Mouse (Mus musculus): ENCODE measurements at regions not wholly inside any gene's neighbourhood (a gene's known extent, or its start where the extent isn't known, plus 50 kb on each side); places are given as distances from the start of the nearest gene placed in this dataset.
A peak's percentile ranks its signal among the peaks of the same experiment; 100 is the strongest.
"Not testable (repeated sequence)": the region's sequence is repeated elsewhere in the genome, so short reads cannot be mapped to it uniquely, and the experiment has no call there.

- H3K36me3 ChIP-seq, result no peaks in the 10 kb centered on the region
- H3K27ac ChIP-seq, result no peak overlapping the region
- 50% methylated on average over 5 of the region's 5 CpGs for WGBS
- H3K4me2 ChIP-seq, result no peak overlapping the region
- no peaks in the 10 kb centered on the region for H3K9me3 ChIP-seq
- ATAC-seq (ENCODE audit: insufficient number of reproducible peaks, insufficient read depth, low FRiP score, low TSS enrichment, low read depth), result no peak
- no peaks in the 10 kb centered on the region for H3K4me1 ChIP-seq
- H3K9ac ChIP-seq, result no peak overlapping the region
- no peaks in the 10 kb centered on the region for H3K27me3 ChIP-seq
- no peak overlapping the region for H3K4me3 ChIP-seq
Measured at GRCm38 (mm10) chr15:93125261-93125660, 149.7 kb downstream of the Gxylt1 start.

DNA sequence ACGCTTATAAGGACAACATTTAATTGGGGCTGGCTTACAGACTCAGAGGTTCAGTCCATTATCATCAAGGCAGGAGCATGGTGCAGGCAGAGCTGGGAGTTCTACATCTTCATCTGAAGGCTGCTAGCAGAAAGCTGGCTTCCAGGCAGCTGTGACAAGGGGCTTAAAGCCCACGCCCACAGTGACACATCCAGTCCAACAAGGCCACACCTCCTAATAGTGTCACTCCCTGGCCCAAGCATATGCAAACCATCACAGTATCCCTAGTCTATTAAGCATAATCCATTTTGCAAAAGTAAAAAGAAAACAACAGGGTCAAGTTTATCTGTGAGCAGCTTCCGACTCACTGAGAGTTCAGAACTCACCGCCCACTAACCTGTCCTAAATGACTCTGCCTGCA, 153.8 kb downstream of the Gxylt1 start:
- ATAC-seq (ENCODE audit: insufficient number of reproducible peaks, insufficient read depth, low FRiP score, low TSS enrichment, low read depth), result no peak
- Histone ChIP-seq H3K27ac (no peak overlapping the region), H3K27me3 (no peaks in the 10 kb centered on the region), H3K4me3 (no peak overlapping the region), H3K36me3 (no peaks in the 10 kb centered on the region), H3K9ac (no peak overlapping the region), H3K4me2 (no peak overlapping the region), H3K9me3 (no peaks in the 10 kb centered on the region), H3K4me1 (no peaks in the 10 kb centered on the region)
- 85% methylated on average over 4 of the region's 4 CpGs for WGBS

DNA sequence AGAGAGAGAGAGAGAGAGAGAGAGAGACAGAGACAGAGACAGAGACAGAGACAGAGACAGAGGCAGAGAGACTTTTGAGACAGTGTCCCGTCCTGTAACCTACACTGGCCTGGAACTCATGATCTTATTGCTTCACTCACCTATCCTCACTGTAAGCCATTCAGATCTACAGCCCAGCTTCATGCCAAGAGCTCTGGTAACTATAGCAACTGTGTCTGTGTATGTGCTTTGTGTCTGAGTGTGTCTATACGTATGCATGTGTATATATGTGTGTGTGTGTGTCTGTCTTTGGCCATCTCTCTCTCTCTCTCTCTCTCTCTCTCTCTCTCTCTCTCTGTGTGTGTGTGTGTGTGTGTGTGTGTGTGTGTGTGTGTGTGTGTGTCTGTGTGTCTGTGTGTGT, 157.2 kb downstream of the Gxylt1 start:
- H3K27ac ChIP-seq; ATAC-seq (ENCODE audit: insufficient number of reproducible peaks, insufficient read depth, low FRiP score, low TSS enrichment, low read depth); H3K4me2 ChIP-seq; H3K36me3 ChIP-seq; H3K9me3 ChIP-seq; H3K27me3 ChIP-seq; H3K4me3 ChIP-seq; H3K4me1 ChIP-seq; H3K9ac ChIP-seq: not testable (repeated sequence)
- WGBS, result 65% methylated on average over 2 of the region's 2 CpGs

GRCm38 (mm10) chr15:93115674-93116102, 159.3 kb downstream of the Gxylt1 start:
- H3K4me2 ChIP-seq, result peak overlapping the region; percentile 60
- no peak overlapping the region for H3K27ac ChIP-seq
- H3K9me3 ChIP-seq, result no peaks in the 10 kb centered on the region
- WGBS, result 2% methylated on average over 16 of the region's 16 CpGs
- H3K4me1 ChIP-seq, result peaks cover 5% of the 10 kb centered on the region; the same call in 1 of the 2 replicates
- H3K27me3 ChIP-seq, result no peaks in the 10 kb centered on the region
- H3K4me3 ChIP-seq, result peak overlapping the region; percentile 33
- H3K36me3 ChIP-seq, result no peaks in the 10 kb centered on the region
- H3K9ac ChIP-seq, result peak overlapping the region; percentile 60
- ATAC-seq (ENCODE audit: insufficient number of reproducible peaks, insufficient read depth, low FRiP score, low TSS enrichment, low read depth), result peak; percentile 58; the same call in 1 of the 2 replicates

- Histone ChIP-seq H3K27me3 (no peaks in the 10 kb centered on the region), H3K27ac (no peak overlapping the region), H3K4me3 (no peak overlapping the region), H3K4me1 (peaks cover 17% of the 10 kb centered on the region), H3K36me3 (no peaks in the 10 kb centered on the region), H3K9me3 (no peaks in the 10 kb centered on the region), H3K4me2 (peak overlapping the region; percentile 9; the same call in 1 of the 2 replicates), H3K9ac (no peak overlapping the region)
- 21% methylated on average over 4 of the region's 4 CpGs for WGBS
- no peak for ATAC-seq (ENCODE audit: insufficient number of reproducible peaks, insufficient read depth, low FRiP score, low TSS enrichment, low read depth)
Measured at GRCm38 (mm10) chr15:93104936-93105335, 170.0 kb downstream of the Gxylt1 start.

- peaks cover 17% of the 10 kb centered on the region for H3K4me1 ChIP-seq
- no peaks in the 10 kb centered on the region for H3K9me3 ChIP-seq
- 62% methylated on average over 5 of the region's 5 CpGs for WGBS
- no peak overlapping the region for H3K9ac ChIP-seq
- no peak overlapping the region for H3K4me3 ChIP-seq
- no peak for ATAC-seq (ENCODE audit: insufficient number of reproducible peaks, insufficient read depth, low FRiP score, low TSS enrichment, low read depth)
- H3K36me3 ChIP-seq, result no peaks in the 10 kb centered on the region
- H3K27me3 ChIP-seq, result no peaks in the 10 kb centered on the region
- no peak overlapping the region for H3K4me2 ChIP-seq
- H3K27ac ChIP-seq, result no peak overlapping the region
Measured at GRCm38 (mm10) chr15:93103426-93103825, 171.6 kb downstream of the Gxylt1 start.

GRCm38 (mm10) chr15:93101881-93102280, 173.1 kb downstream of the Gxylt1 start:
- 79% methylated on average over 10 of the region's 10 CpGs for WGBS

DNA sequence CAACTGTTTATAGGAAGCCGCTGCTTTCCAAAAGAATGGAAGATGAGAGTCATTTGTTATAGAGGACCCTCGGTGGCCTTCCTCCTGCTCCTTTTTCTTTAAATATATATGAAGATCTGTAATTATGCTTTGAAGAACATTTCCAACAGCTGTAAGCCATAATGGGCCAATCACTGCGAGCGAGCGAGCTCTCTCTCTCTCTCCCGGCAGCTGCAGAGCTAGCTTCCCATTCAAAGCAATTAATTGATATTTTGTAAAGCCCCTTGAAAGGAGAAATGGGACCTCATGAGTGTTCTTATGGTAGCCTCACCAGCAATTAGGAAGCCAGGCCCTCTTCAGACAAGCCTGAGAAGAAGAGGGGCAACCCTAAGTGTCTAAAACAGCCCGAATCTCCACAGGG, 174.1 kb downstream of the Gxylt1 start:
- no peak overlapping the region for H3K27ac ChIP-seq
- no peak overlapping the region for H3K4me3 ChIP-seq
- no peaks in the 10 kb centered on the region for H3K27me3 ChIP-seq
- H3K4me2 ChIP-seq, result no peak overlapping the region
- H3K9ac ChIP-seq, result no peak overlapping the region
- no peaks in the 10 kb centered on the region for H3K9me3 ChIP-seq
- peaks cover 17% of the 10 kb centered on the region for H3K4me1 ChIP-seq
- H3K36me3 ChIP-seq, result no peaks in the 10 kb centered on the region
- WGBS, result 73% methylated on average over 7 of the region's 7 CpGs
- ATAC-seq (ENCODE audit: insufficient number of reproducible peaks, insufficient read depth, low FRiP score, low TSS enrichment, low read depth), result no peak

More at GRCm38 (mm10) chr15:93101881-93102280, 173.1 kb downstream of the Gxylt1 start:
- Histone ChIP-seq H3K4me3 (no peak overlapping the region), H3K9me3 (no peaks in the 10 kb centered on the region), H3K36me3 (no peaks in the 10 kb centered on the region), H3K4me1 (peaks cover 17% of the 10 kb centered on the region), H3K9ac (no peak overlapping the region), H3K4me2 (no peak overlapping the region), H3K27ac (no peak overlapping the region), H3K27me3 (no peaks in the 10 kb centered on the region)
- no peak for ATAC-seq (ENCODE audit: insufficient number of reproducible peaks, insufficient read depth, low FRiP score, low TSS enrichment, low read depth)

GRCm38 (mm10) chr15:93099840-93100239, 175.1 kb downstream of the Gxylt1 start:
- Histone ChIP-seq H3K4me1 (peaks cover 9% of the 10 kb centered on the region), H3K27ac (no peak overlapping the region), H3K36me3 (no peaks in the 10 kb centered on the region), H3K9ac (no peak overlapping the region), H3K9me3 (no peaks in the 10 kb centered on the region), H3K27me3 (no peaks in the 10 kb centered on the region), H3K4me3 (no peak overlapping the region), H3K4me2 (no peak overlapping the region)
- no peak for ATAC-seq (ENCODE audit: insufficient number of reproducible peaks, insufficient read depth, low FRiP score, low TSS enrichment, low read depth)
- 86% methylated on average over 3 of the region's 3 CpGs for WGBS

DNA sequence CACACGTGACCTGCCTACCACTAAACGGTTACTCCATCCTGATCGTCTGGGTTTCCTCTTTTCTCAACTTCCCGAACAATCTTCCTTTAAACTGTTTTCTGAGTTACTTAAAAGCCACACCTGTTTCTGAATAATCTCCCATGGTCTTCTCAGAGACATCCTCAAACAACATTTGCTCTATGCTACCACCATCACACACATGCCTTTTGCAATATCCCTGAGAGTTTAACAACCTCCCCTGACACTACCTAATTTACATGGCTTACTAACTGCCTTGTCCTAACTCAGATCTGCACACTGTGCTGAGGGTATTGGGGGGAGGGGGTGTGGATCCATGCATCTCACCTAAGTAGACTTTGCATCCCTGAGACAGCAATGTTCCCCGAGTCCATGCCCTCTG, 178.6 kb downstream of the Gxylt1 start:
- no peaks in the 10 kb centered on the region for H3K9me3 ChIP-seq
- ATAC-seq (ENCODE audit: insufficient number of reproducible peaks, insufficient read depth, low FRiP score, low TSS enrichment, low read depth), result no peak
- no peak overlapping the region for H3K4me3 ChIP-seq
- H3K4me2 ChIP-seq, result no peak overlapping the region
- WGBS, result 81% methylated on average over 5 of the region's 5 CpGs
- no peaks in the 10 kb centered on the region for H3K27me3 ChIP-seq
- H3K9ac ChIP-seq, result no peak overlapping the region
- H3K27ac ChIP-seq, result no peak overlapping the region
- no peaks in the 10 kb centered on the region for H3K36me3 ChIP-seq
- H3K4me1 ChIP-seq, result no peaks in the 10 kb centered on the region

GRCm38 (mm10) chr15:93095224-93095623, 179.8 kb downstream of the Gxylt1 start:
- no peak overlapping the region for H3K27ac ChIP-seq
- H3K36me3 ChIP-seq, result no peaks in the 10 kb centered on the region
- H3K9ac ChIP-seq, result no peak overlapping the region
- H3K4me2 ChIP-seq, result no peak overlapping the region
- no peak for ATAC-seq (ENCODE audit: insufficient number of reproducible peaks, insufficient read depth, low FRiP score, low TSS enrichment, low read depth)
- 75% methylated on average over 6 of the region's 6 CpGs for WGBS
- H3K9me3 ChIP-seq, result no peaks in the 10 kb centered on the region
- no peaks in the 10 kb centered on the region for H3K4me1 ChIP-seq
- H3K4me3 ChIP-seq, result no peak overlapping the region
- no peaks in the 10 kb centered on the region for H3K27me3 ChIP-seq

DNA sequence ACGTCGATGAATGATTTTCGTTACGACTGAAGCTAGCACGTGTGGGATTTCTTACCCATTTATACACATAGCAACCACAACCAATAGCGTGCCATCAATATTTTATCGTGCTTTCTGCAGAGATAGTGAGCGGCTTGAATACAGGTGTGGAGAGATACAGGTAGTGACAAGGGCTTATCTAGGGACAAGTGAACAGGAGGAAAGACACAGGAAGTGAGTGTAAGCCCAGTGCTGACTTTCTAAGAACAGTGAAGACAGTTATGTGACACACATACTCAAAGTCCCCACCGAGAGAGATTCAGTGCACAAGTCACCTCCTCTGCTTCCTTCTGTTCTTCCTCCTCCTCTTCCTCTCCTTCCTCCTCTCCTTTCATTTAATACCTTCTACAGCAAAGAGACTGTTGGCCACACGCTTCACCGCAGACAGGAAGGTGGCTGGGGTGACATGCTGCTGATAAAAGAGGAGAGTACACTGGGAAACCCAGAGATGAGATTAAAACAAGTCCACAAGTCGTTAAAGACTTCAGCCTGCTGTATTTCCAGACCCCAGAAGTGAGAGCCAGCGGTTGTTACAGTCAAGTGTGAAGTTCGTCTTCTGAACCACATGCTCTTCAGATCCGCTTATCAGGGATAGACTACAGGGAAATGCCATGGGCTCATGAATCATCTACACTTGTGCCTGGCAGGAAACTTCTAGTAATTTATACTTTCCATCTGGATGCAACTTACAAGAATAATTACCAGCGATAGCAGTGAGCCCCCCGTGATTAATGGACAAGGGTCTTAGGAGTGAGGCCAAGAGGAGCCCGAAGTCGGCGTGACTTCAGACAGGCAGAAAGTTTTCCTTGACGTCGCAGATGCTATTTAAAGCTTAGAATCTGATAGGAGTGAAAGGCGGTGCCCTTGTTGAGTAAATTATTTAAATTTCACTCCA, 180.5 kb downstream of the Gxylt1 start:
- Histone ChIP-seq H3K4me3 (no peak overlapping the region), H3K27ac (no peak overlapping the region), H3K4me1 (no peaks in the 10 kb centered on the region), H3K36me3 (no peaks in the 10 kb centered on the region), H3K9ac (no peak overlapping the region), H3K27me3 (no peaks in the 10 kb centered on the region), H3K4me2 (no peak overlapping the region), H3K9me3 (no peaks in the 10 kb centered on the region)
- no peak for ATAC-seq (ENCODE audit: insufficient number of reproducible peaks, insufficient read depth, low FRiP score, low TSS enrichment, low read depth)
- WGBS, result 80% methylated on average over 23 of the region's 23 CpGs
